Mouse (Mus musculus) layer of hippocampus, adult 11-12 months (tissue): ENCODE results near the gene Casc1.
A peak's percentile ranks its signal among the peaks of the same experiment; 100 is the strongest.

Experiments used
- DNase-seq: peaks from one replicate; pipeline ENCODE4 v3.0.0; 2022; ENCODE audit warnings: low spot score

Casc1 gene

DNA sequence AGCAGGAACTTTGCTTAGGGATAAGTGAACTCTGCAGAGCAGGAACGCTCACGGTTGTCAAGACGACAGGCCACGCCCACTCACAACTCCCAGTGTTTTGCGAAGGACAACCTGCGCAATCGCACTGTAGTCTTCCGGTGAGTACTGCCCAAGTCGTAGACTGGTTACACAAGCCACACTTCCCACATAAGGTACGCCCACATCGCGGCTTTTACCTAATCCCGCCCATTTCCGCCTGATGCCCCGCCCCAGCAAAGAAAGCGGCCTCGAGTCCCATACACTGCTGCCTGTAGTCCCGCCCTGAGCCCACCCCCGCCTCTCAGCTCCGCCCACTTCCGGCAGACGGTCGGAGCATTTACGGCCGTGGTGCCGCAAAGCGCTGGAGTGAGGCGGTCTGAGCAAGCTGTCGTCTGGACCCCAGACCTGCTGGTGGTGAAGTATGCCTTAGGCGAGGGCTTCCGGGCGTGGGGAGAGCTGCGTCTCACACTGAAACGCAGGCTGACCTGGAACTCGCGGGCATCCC, at the start of gene Casc1, which contains the start of gene Etfrf1:
Casc1 (minus strand) TSS at position 190 of the 523 bp plus-strand sequence.
Etfrf1 (plus strand) TSS at position 319 of the 523 bp plus-strand sequence.
- DNase-seq = peak; percentile 99

DNA sequence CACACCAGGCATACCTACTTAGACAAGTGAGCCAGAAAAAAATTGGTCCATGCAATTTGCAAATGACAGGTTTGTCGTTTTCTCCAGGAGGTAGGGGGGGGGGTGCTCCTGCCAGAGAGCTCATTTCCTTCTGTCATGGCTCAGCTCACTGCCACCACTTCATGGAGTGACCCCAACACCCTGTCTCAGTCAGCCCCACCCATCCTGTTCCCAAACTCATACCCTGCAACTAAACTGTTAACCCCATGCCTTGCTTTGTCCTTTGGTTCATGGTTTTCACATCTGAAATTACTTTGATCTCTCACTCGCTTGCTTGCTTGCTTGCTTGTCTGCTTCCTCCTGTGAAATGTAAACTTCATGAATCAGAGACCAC, 45.9 kb upstream of the Casc1 start:
- no peak for DNase-seq

DNA sequence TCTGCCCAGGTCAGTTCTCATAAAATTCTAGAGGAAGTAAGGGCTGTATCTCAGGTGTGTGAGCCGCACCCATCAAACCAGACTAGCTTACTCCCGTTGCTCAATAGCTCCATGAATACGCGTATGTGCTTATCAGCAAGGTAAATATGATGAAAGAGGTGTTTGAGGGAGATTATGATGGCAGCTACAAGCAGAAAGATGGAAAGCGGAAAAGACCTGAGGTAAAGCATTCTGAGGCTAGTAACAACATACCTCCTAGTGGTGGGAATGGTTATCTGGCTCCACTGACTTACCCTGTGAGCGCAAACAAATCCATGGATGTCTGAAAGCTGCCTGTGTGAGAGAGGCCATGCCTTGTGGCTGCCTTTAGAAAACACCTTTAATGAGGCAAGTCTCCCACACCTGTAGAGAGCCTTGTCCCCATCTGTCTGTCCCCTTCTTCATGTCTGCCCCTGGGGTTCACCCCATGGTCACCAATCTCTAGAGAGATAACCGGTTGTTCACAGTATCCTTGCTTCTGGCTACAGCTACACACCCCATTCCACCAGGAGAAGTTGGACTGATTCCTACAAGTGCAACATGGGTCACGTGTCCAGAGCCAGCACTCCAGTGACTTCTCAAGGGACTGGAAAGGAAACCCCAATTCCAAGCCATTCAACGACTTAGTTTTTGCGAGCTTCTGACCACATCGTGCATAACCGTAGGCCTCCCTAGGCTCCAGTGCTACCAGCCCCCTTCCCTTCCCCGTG, 45.3 kb upstream of the Casc1 start:
- DNase-seq = no peak

DNA sequence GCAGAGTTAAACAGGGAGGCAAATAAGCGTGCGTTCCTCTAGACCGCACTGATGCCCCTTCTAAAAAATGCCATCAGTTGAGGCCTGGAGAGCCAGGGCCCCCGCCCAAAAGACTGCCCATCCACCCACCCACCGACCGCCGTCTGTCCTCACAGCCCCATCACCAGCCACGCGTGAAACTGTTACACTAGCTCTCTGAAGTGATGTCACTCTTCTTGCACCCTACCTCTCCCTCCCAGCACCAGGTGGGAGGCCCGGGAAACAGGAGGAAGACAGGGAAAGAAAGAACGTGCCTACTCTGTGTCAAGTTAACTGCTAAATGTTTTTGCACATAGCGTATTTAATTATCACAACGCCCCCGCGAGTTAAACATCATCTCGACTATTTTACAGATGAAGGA, 40.0 kb upstream of the Casc1 start:
- DNase-seq = peak; percentile 15

DNA sequence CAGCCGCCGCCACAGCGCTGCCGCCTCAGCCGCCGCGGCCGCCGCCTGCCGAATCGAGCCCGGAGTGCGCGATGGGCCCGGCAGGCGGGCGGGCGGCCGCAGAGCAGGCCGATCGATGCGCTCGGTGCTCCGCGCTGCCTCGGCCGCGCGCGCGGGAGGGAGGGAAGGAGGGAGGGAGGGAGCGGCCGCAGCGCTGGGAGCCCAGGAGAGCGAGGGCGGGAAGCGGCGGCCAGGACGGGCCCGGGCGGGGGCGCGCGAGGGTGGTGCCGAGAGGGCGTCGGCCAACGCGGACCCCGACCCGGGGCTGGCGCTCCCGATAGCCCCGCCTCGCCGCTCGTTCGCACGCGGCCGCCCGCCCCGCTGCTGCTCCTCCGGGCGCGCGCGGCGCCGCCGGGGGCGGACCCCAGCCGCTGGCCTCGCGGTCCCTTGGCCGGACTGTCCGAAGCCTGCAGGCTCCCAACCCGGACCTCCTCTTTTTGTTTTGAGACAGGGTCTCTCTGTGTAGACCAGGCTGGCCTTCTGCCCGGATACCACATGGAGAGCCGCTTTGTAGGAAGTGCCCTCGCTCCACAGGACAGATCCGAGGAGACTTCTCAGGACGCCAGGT, 39.5 kb upstream of the Casc1 start, which contains the start of gene Kras:
Kras (minus strand) TSS at position 55 of the 607 bp plus-strand sequence.
- peak; percentile 82 for DNase-seq

DNA sequence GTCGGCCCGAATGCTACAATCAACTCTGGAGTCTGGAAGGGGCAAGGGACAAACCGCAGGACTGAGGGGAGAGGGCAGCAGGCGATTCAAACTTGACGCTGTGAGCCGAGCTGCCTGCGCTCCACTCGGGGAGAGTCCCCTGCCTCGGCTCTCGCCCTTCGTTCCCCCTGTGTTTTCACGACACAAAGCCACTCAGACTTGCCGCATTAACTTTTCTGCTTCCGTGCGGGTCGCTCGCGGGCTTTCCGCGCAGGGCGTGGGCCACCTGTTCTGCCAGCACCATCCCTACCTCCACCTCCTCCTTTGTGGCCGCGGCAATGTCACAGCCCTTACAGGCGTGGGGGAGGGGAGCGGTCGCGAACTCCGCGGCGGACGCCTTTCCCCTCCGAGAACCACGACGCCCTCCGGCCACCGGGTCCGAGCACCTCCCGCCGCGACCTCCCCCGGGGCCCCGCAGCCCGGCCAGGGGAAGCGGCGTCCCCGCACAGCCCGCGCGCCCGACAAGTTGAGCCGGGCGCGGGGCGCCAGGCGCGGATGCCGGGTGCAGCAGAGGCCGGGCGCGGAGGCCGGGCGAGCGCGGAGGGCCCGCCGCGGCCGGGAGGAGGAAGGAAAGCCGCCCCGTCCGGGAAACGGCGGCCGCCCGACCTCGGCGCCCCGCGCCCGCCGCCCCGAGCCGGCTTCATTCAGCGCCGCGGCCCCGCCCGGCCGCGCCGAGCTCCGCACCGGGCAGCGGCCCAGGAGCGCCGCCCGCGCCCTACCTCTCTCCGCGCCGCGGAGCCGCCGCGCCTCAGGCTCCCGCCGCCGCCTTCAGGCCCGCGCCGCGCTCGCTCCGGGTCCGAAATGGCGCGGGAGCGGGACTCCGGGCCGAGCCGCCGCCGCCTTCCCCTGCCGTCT, 38.7 kb upstream of the Casc1 start:
- DNase-seq = peak; percentile 20

DNA sequence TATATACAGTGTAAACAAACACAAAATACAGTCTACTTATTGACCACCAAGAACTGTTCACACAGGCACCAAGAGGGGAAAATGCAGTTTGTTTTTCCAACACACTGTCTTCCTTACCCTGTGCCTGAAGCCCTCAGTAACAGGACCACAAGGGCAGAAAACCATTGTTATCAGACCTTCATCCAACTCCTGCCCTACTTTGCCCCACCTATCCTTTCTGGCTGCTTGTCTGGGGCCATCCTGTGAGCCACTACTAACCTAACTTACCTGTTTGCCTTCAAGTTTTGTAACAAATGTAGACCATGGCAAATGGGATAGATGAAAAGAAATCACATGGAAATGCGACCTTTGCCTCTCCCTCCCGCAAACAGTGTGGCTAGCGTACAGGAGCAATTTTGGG, 37.1 kb upstream of the Casc1 start:
- DNase-seq = no peak

DNA sequence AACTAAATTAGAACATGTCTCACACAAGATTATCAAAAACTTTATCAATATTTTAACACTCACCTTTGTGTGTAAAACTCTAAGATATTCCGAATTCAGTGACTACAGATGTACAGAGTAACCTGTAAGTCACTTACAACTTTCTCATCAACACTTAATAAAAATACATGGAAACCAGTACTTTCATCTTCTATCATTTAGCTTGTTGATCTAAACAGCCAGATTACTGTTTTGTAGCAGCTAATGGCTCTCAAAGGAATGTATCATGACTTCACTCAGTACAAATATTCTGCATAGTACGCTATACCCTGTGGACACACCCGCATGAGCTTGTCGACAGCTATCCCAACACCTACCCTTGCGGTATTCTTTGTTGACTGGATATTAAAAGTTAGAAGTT, 36.0 kb upstream of the Casc1 start:
- DNase-seq = no peak

DNA sequence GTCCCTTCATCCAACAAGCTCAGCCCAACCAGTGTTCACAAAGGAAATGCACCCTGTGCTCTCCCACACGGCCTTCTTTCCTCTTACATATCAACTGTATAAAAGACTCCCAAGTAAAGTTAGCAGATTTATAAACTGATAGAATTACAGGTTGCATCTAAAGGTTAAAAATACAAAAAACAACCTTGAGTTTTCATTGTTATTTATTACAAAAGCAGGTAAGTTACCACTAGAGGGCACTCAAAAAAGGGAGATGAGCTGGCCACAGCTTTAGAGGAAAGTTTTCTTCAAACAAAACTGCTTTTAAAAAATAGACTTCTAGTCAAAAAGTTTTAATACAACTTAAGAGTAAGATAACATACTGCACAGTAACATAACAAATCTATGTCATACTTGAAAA, 31.7 kb upstream of the Casc1 start:
- DNase-seq = no peak

DNA sequence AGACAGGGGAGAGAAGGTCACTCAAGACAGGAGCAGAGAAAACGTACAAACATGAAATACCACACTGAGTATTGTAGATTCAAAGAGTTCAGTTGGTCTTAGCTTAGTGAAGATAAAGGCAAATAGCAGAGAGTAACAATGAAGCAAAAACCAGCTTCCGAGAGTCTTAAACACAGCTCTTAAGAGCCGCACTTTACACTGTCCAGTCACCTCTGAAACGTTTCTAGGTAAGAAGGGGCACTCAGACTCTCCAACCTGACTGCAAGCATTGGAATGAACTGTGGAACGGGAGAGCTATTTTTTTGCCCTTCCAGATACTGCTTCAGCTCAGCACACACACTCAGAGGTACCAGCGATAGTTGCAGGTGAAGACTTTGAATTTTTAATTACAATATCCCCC, 29.5 kb upstream of the Casc1 start:
- no peak for DNase-seq

DNA sequence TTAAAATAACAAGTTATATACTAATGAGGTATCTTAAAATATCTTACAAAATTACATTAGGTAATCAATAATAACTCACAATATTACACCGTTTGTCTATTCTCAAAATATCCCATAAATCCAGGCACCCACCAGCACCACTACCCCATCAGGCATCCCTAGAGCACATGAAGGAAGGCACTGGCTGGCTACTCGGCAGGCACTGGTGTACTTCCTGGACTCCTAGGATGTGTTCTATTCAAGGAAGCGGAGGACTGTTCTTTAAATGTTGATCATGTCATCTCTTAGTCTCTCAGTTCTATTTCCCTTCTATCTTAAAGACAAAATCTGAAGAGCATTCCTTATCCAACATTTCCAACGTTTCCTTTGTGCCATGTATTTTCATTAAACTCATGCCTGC, 26.3 kb upstream of the Casc1 start:
- no peak for DNase-seq

DNA sequence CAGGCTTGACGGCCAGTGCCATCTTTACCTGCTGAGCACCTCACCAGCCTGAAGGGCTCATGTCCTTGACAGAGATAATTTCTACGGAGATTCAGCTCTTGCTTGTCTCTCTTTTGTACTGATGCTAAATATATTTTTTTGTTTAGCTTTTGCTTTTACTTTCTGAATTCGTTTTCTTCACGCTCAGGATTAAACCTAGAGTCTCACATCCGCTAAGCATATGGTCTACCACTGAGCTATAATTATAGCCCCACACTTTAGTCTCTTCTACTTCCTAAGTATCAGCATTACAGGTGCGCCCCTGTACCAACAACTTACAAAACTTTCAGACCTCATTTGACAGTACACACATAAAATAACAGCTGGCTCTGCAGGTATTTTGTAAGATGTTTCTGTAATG, 24.6 kb upstream of the Casc1 start:
- DNase-seq = no peak

DNA sequence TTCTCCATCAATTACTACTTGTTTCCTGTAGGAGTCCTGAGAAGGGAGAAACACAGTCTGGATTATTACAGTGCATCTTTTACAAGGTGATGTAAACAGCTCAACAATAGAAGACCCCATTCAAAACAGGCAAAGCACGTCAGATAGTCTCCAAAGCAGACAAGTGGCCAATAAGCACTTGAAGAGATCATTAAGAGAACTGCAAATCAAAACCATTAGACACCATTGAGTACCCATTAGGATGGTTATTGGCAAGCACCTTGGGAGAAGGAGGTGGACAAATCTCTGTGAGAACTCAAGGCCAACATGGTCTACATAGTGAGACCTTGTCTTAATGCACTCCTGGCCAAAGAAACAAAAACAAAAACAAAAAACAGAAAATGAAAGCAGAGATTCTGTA, 23.6 kb upstream of the Casc1 start:
- DNase-seq = no peak

DNA sequence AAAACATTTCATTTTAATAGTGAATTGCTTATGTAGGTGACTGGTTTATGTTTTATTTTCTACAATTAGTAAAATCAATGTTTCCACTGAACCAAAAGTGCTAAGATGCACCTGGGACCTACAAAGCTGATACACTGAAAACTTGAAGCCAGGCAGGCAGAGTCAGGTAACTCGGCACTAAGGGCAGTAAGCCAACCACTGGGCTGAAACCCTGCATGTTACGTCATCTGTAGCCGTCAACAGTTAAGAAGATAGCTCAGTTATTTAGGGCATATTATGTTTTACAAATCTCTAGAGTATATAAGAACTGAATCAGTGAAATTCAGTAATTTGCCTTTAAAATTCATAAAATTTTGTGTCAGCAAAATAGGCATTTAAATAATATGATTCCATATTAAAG, 15.5 kb upstream of the Casc1 start:
- no peak for DNase-seq

DNA sequence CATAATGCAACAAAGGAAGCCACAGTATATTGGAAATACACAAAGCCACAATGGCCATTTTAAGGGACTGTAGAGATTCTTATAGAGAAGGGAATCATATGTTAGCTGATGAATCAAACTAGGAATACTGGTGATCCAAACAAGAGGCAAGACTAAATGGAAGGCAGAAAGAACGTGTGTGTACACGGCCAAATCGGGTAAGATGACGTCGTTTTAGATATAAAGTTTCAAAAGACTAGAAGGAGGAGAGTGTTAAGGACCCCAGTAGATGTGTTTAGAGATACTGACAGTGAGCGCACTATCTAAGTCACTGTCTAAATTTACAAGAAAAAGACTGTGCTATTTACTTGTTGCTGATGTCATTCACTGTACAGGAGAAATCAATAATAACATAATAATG, 13.4 kb upstream of the Casc1 start:
- no peak for DNase-seq

DNA sequence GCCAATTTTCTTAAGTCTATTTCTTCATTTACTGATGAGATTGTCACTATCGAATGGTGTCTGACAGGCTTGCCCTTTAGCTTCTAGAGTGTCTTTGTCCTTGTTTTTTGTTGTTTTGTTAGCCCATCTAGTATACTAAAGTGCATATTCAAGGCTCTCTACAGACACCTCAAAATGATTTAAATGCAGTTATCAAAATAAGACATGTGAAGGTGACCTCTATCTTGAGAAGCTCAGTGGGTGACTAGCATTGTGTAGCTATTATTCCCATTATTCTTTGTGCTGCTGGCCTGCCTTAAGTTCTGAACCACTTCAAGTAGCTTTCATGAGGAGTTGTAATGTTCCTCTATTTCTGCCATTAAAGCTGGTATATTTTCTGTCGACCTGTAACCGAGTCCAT, 5.0 kb upstream of the Casc1 start:
- DNase-seq = no peak

DNA sequence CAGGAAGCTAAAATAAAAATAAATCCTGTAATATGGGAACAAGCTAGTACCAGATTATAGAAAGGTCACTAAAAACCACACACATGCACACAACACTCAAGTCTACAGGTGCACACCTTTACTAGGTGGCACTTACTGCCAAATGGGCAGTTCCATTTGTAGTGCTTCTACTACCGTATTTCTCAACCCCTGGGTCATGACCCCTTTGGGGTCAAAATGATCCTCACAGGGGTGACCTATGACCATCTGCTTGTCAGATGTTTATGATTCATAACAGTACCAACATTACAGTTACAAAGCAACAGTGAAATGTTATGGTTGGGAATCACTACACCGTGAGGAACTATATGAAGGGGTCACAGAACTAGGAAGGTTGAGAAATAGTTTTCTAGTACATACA, 3.1 kb upstream of the Casc1 start:
- DNase-seq = no peak

DNA sequence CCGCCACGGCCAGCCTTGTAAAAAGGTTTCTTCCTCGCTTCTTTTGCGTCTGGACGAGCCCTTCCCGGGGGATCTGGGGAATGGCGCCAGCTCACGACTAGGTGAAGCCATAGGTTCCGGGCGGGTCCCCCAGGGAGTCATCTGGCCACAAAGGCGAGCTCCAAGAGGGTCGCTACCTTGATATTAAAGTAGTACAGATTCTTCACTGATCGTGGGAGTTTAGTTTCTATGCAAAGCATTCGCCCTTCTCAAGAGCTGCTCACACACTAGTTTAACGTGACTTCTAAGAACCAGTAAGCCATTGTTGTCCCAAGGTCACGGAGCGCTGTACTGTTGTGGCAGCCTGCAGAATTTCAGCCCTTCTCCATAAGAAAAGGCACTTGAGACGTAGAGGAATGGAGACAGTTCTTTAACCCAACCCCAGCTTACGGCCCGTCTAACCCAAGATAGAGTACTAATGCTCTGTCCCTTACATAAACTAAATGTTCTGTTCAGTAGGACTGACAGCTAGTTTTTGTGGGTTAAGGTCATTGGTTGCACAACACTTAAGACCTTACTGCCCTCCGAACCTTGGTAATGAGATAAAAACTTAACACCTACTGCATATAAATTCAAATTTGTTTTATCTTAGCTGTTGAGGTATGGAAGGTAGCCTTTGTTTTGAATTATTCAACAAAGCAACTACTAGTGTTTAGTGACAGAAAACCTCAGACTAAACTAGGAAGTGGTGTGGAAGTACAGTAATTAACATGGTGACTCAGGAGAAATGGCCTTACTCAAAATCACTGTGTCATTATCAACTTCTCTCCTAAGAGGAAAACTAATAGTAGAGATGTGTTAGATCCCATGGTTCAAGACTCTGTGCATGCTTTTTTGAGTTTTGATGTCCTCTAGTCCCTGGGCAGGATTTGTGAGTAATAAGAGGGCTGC, 836 bp upstream of the Casc1 start:
- no peak for DNase-seq

DNA sequence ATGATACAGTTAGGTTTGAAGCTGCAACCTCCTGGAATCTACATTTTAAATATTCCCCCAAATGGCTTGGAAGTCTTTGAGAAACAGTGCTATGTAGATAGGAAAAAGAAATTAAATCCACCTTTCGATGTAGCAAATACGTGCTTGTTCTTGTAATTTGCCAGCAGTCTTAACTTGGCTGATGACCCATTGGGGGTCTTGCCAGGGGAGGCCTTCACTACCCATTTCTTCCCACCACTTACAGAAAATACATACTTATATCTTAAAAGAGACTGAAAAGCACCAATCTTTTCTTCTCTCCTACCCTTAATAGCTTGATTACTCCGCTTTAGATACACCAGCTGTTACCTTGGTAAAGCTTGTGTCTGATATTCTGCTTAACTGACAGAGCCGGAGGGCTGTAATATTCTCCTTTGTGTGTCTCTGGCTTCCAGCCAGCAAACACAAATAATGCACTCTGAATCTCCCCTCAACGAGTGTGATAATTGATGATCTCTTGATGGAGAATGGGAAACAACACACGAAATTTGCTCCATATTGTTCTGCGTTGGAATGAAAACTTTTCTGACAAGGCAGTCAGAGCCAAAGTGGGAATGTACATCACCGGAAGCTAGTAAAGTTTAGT, 637 bp downstream of the Casc1 start:
- DNase-seq = no peak

DNA sequence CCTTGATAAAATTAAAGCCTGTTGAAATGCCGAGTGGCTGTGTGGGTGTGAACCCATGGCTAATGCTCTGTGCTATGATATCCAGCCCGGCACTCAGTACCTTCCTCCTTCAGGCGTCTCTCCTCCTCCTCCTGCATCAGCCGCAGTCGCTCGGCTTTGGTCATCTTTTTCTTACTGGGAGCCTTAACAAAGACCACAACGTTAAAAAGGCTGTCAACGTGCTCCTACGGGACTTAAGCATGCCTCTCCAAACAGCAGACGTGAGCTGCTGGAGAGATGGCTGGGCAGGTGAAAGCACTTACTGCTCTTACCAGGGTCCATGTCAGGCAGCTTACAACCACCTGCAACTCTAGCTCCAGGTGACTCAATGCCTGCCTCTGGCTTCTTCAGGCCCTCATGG, 5.7 kb downstream of the Casc1 start:
- DNase-seq = no peak

DNA sequence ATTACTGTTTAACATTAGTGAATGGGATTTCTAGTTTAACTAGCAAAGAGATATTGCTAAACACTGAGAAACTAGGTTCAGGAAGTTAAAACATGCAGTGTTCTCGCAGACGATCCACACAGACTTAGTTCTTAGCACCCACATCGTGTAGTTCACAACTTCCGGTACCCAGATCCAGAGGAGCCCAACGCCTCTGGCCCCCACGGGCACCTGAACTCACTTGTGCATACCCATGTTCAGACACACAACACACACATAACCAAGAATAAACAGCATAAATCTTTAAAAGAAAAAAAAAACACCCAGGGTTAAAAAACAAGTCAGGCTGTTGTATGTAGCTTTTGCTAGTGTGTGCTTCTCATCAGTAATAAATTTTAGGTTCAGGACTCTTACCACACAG, 6.4 kb downstream of the Casc1 start:
- no peak for DNase-seq
